34 mouse cellular contexts compared by ENCODE assay signal in the genomic region with DNA sequence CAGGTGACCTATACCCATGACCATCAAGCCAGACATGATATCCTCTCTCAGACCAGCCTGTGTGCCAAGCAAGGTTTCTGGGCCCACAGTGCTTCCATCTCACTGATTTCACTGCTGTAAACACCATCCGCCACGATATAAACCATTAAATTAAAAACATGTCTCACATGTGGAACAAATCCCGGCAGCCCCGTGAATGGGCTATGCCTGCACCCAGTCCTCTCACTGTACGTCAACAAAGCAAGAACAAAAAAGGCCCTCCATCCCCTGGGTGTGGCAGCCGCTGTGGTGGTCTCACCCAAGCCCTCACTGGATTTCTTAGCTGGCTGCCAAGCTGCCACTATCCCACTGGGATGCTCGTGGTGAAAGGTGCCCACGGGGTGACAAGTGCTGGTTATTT. TPM values are rescaled to one million over a fixed set of nuclear protein-coding genes. Genes with fewer than 3 reads are reported as not detected.
DNase-seq lines count a peak whose midpoint lies in the region; ATAC-seq lines count a peak whose summit lies in the region.
"Had no signal": no experiment of that assay in that cellular context is flagged by ENCODE, and none has a peak within 500 bp of the region (broad histone marks: within the 10 kb centered on the region; RNA-seq: fewer than 3 reads in every experiment).

No protein-coding gene starts in this region.

- no peak overlapping the region for H3K9ac ChIP-seq in embryonic facial prominence, embryonic 14.5 days (ENCODE audit: low read depth, low read length)
- peak overlapping the region; percentile 19; the same call in 1 of the 2 replicates for H3K9ac ChIP-seq in limb, embryonic 13.5 days
- H3K9ac ChIP-seq in hindbrain, embryonic 13.5 days, result no peak overlapping the region
- H3K9ac ChIP-seq: forebrain, embryonic 13.5 days; heart, embryonic 12.5 days; hindbrain, embryonic 15.5 days; kidney, embryonic 15.5 days; liver, embryonic 12.5 days; liver, postnatal 0 days; neural tube, embryonic 15.5 days had no signal

- H3K4me2 ChIP-seq in embryonic facial prominence, embryonic 14.5 days (ENCODE audit: low read depth, low read length), result no peak overlapping the region
- no peak overlapping the region for H3K4me2 ChIP-seq in limb, embryonic 13.5 days (replicated peaks)
- H3K4me2 ChIP-seq in hindbrain, embryonic 13.5 days, result no peak overlapping the region
- H3K4me2 ChIP-seq: forebrain, embryonic 13.5 days; heart, embryonic 12.5 days; hindbrain, embryonic 15.5 days; kidney, embryonic 15.5 days; liver, embryonic 12.5 days; neural tube, embryonic 15.5 days had no signal

- no peaks in the 10 kb centered on the region for H3K27me3 ChIP-seq in embryonic facial prominence, embryonic 14.5 days (replicated peaks; ENCODE audit: control insufficient read depth, insufficient read depth, low read length)
- no peaks in the 10 kb centered on the region for H3K27me3 ChIP-seq in limb, embryonic 13.5 days
- no peaks in the 10 kb centered on the region for H3K27me3 ChIP-seq in hindbrain, embryonic 13.5 days
- H3K27me3 ChIP-seq: CH12.LX; forebrain, embryonic 13.5 days; heart, embryonic 12.5 days; hindbrain, embryonic 15.5 days; kidney, embryonic 15.5 days; neural tube, embryonic 15.5 days had no signal

- peak; percentile 19 for DNase-seq in embryo, embryonic 11 days
- no peak for DNase-seq in embryo, embryonic 9.5 days (ENCODE audit: extremely low spot score)
- DNase-seq in NIH3T3 (ENCODE audit: low read depth), result peak; percentile 51
- peak; percentile 85 for DNase-seq in embryonic facial prominence, embryonic 14.5 days (ENCODE audit: low spot score)
- DNase-seq in spleen, postnatal 36 days (ENCODE audit: low spot score in 2 of 2), result no peak
- no peak for DNase-seq in ovary, postnatal 10 days (ENCODE audit: low spot score)
- DNase-seq: adrenal gland, postnatal 25 days; cerebellum, adult 11-12 months; cerebellum, adult 9-11 months; gastrocnemius, postnatal 25 days; heart, adult 18-20 months; kidney, adult 11 months; kidney, postnatal 25 days; liver, postnatal 0 days; lung, postnatal 10 days; midbrain, embryonic 14.5 days; right cerebral cortex, postnatal 25 days; spleen, adult 18-20 months; thymus, adult 2 months; thymus, postnatal 36 days had no signal

- WGBS in embryonic facial prominence, embryonic 14.5 days, result 37% methylated on average over 8 of the region's 8 CpGs
- WGBS in limb, embryonic 13.5 days, result 34% methylated on average over 8 of the region's 8 CpGs
- 82% methylated on average over 8 of the region's 8 CpGs for WGBS in hindbrain, embryonic 13.5 days

- H3K4me1 ChIP-seq in embryonic facial prominence, embryonic 14.5 days (ENCODE audit: control insufficient read depth, insufficient read depth, low read length), result peaks cover 35% of the 10 kb centered on the region
- peaks cover 45% of the 10 kb centered on the region for H3K4me1 ChIP-seq in limb, embryonic 13.5 days
- 0 out of 2 replicates have a peak, but pooled peaks cover 3% of the 10 kb centered on the region for H3K4me1 ChIP-seq in hindbrain, embryonic 13.5 days (replicated peaks)
- H3K4me1 ChIP-seq: forebrain, embryonic 13.5 days; hindbrain, embryonic 15.5 days; neural tube, embryonic 15.5 days had no signal

- peak; percentile 51 for ATAC-seq in embryonic facial prominence, embryonic 14.5 days (ENCODE audit: low read depth)
- peak; percentile 28; the same call in 1 of the 2 replicates for ATAC-seq in limb, embryonic 13.5 days (ENCODE audit: low FRiP score, low read depth)
- no peak for ATAC-seq in hindbrain, embryonic 13.5 days (ENCODE audit: low FRiP score)
- ATAC-seq: forebrain, embryonic 13.5 days; inflammation-experienced regulatory T-cells, adult 6 months; liver, embryonic 12.5 days; liver, postnatal 0 days had no signal

- no peak overlapping the region for H3K4me3 ChIP-seq in embryonic facial prominence, embryonic 14.5 days (ENCODE audit: low read depth, low read length)
- no peak overlapping the region for H3K4me3 ChIP-seq in limb, embryonic 13.5 days
- H3K4me3 ChIP-seq in hindbrain, embryonic 13.5 days, result no peak overlapping the region
- H3K4me3 ChIP-seq: forebrain, embryonic 13.5 days; heart, embryonic 12.5 days; hindbrain, embryonic 15.5 days; kidney, embryonic 15.5 days; layer of hippocampus, adult 2 months; liver, embryonic 12.5 days; neural tube, embryonic 15.5 days had no signal

- H3K36me3 ChIP-seq in embryonic facial prominence, embryonic 14.5 days (ENCODE audit: control insufficient read depth, insufficient read depth, low read length), result 0 out of 2 replicates have a peak, but pooled peaks cover 6% of the 10 kb centered on the region
- peaks cover 21% of the 10 kb centered on the region for H3K36me3 ChIP-seq in limb, embryonic 13.5 days
- peaks cover 31% of the 10 kb centered on the region for H3K36me3 ChIP-seq in hindbrain, embryonic 13.5 days
- H3K36me3 ChIP-seq: liver, embryonic 12.5 days had no signal

- H3K27ac ChIP-seq in embryonic facial prominence, embryonic 14.5 days (replicated peaks; ENCODE audit: low read depth, low read length), result peak overlapping the region; percentile 90
- H3K27ac ChIP-seq in limb, embryonic 13.5 days, result peak overlapping the region; percentile 83
- no peak overlapping the region for H3K27ac ChIP-seq in hindbrain, embryonic 13.5 days
- H3K27ac ChIP-seq: forebrain, embryonic 13.5 days; hindbrain, embryonic 15.5 days; kidney, embryonic 15.5 days; layer of hippocampus, adult 2 months; liver, embryonic 12.5 days; macrophage; neural tube, embryonic 15.5 days had no signal

- no peaks in the 10 kb centered on the region for H3K9me3 ChIP-seq in embryonic facial prominence, embryonic 14.5 days (ENCODE audit: control insufficient read depth, low read length)
- H3K9me3 ChIP-seq in limb, embryonic 13.5 days, result no peaks in the 10 kb centered on the region
- no peaks in the 10 kb centered on the region for H3K9me3 ChIP-seq in hindbrain, embryonic 13.5 days
- H3K9me3 ChIP-seq: forebrain, embryonic 13.5 days; heart, embryonic 12.5 days; hindbrain, embryonic 15.5 days; kidney, embryonic 15.5 days; liver, embryonic 12.5 days; neural tube, embryonic 15.5 days had no signal

RNA-seq across cellular contexts. Expression of a gene that starts 24.4 kb away (rescaled TPM):
- not detected in 2 replicates for polyA plus RNA-seq in embryonic facial prominence, embryonic 14.5 days (2014; fragmentation: Nextera tagmentation; extraction: Ambion mirVana)
- polyA plus RNA-seq in limb, embryonic 13.5 days (2015; fragmentation: Nextera tagmentation; extraction: Ambion mirVana), result 0.11 TPM in 1 of 2 replicates, not detected in the other
- not detected in 2 replicates for polyA plus RNA-seq in hindbrain, embryonic 13.5 days (2015; fragmentation: Nextera tagmentation; extraction: Ambion mirVana)
- polyA plus RNA-seq: C2C12; forebrain, embryonic 13.5 days; heart, embryonic 12.5 days; heart, postnatal 0 days; hindbrain, embryonic 15.5 days; kidney, embryonic 15.5 days; liver, embryonic 12.5 days; liver, postnatal 0 days; neural tube, embryonic 15.5 days; thymus, adult 2 months had no signal

RNA-seq across cellular contexts. Expression of a gene that starts 50.0 kb away (rescaled TPM):
- 9.7 and 11.1 TPM in 2 replicates for polyA plus RNA-seq in embryonic facial prominence, embryonic 14.5 days (2014; fragmentation: Nextera tagmentation; extraction: Ambion mirVana)
- 16.5 and 18.5 TPM in 2 replicates for polyA plus RNA-seq in limb, embryonic 13.5 days (2015; fragmentation: Nextera tagmentation; extraction: Ambion mirVana)
- polyA plus RNA-seq in hindbrain, embryonic 13.5 days (2015; fragmentation: Nextera tagmentation; extraction: Ambion mirVana), result 14.3 and 15.2 TPM in 2 replicates

RNA-seq across cellular contexts. Expression of a gene that starts 51.2 kb away (rescaled TPM):
- 124 and 142 TPM in 2 replicates for polyA plus RNA-seq in embryonic facial prominence, embryonic 14.5 days (2014; fragmentation: Nextera tagmentation; extraction: Ambion mirVana)
- polyA plus RNA-seq in limb, embryonic 13.5 days (2015; fragmentation: Nextera tagmentation; extraction: Ambion mirVana), result 149 TPM in 2 replicates
- polyA plus RNA-seq in hindbrain, embryonic 13.5 days (2015; fragmentation: Nextera tagmentation; extraction: Ambion mirVana), result 448 and 460 TPM in 2 replicates

Comparison
In these comparisons a context has a peak if more than half of its experiments do, and no peak if none do; other contexts are left out.
1. DNase-seq: peak in embryo, embryonic 11 days (single experiment), NIH3T3 (single experiment) and embryonic facial prominence, embryonic 14.5 days (single experiment); none in embryo, embryonic 9.5 days (single experiment), spleen, postnatal 36 days (0 of 2) and ovary, postnatal 10 days (single experiment).